Mouse (Mus musculus) bone marrow macrophage, adult 2 months (primary cell): ENCODE data around the gene Btbd16.

Experiments
- CTCF ChIP-seq: IDR thresholded peaks from 2 replicates; pipeline ENCODE4 v1.5.1; 2012; ENCODE audit warnings: low read depth, mild to moderate bottlenecking, low read length, moderate library complexity
- POLR2A ChIP-seq: IDR thresholded peaks from 2 replicates; pipeline ENCODE4 v1.6.1; 2012; ENCODE audit warnings: mild to moderate bottlenecking, low read depth, low read length, borderline replicate concordance

DNA sequence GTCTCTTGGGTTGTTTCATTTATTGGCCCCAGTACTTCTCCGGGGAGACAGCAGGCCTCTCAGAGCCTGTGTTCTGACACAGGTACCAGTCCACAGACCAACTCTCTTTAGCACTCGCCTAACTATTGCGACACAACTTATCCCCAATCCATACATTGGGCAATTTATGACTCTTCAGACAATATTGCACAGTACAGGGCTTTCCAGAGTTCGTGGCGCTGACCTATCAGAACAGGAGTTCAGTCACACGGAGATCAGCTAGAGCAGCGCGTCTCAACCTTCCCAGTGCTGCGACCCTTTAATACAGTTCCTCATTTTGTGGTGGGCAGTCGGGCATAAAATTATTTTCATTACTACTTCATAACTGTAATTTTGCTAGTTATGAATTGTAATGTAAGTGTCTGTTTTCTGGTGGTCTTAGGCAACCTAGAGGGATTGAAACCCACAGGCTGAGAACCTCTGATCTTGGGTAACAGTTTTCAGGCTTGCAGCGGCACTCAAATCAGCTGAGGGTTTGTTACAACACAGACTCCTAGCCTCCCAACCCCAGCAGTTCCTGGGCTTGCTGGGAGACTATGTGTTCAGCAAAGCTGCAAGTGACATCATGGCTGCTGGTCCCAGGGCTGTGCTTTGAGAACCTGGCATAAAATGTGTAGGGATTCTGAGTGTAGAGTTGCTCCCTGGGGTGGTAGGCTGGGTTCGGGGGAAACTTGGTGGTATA, 65.7 kb downstream of the Btbd16 start:
- TF ChIP-seq POLR2A (no peak), CTCF (no peak)
